Mouse (Mus musculus) intestine, postnatal 0 days (tissue): ENCODE data around the gene Mast1. TPM values are rescaled to one million over a fixed set of nuclear protein-coding genes. Genes with fewer than 3 reads are reported as not detected.

Experiments used
- ATAC-seq: fragments of 200-750 bp; cut with Nextera tagmentation; 2 replicates; pipeline ENCODE4 v1.8.0; 2017; ENCODE audit warnings: mild to moderate bottlenecking, moderate TSS enrichment, moderate library complexity
- H3K27ac ChIP-seq: fragments of 300-500 bp; sonication (generic); 2 replicates; pipeline ENCODE4 v1.5.1; 2014; ENCODE audit warnings: mild to moderate bottlenecking, low read depth, low read length, moderate library complexity
- H3K27me3 ChIP-seq: fragments of 300-500 bp; sonication (generic); replicated peaks from 2 replicates; pipeline ENCODE4 v1.6.1; 2014; ENCODE audit warnings: low read length, mixed read lengths; ENCODE audit not compliant: control insufficient read depth, insufficient read depth
- H3K36me3 ChIP-seq: fragments of 300-500 bp; sonication (generic); 2 replicates; pipeline ENCODE4 v1.6.1; 2014; ENCODE audit warnings: mild to moderate bottlenecking, moderate library complexity; ENCODE audit not compliant: control insufficient read depth, insufficient read depth
- H3K4me1 ChIP-seq: fragments of 300-500 bp; sonication (generic); replicated peaks from 2 replicates; pipeline ENCODE4 v1.6.1; 2014; ENCODE audit warnings: antibody characterized with exemption, low read length, mixed read lengths; ENCODE audit not compliant: control insufficient read depth, insufficient read depth
- H3K4me2 ChIP-seq: fragments of 300-500 bp; sonication (generic); replicated peaks from 2 replicates; pipeline ENCODE4 v1.6.1; 2014; ENCODE audit warnings: low read depth, mild to moderate bottlenecking, moderate library complexity
- H3K4me3 ChIP-seq: fragments of 300-500 bp; sonication (generic); 2 replicates; pipeline ENCODE4 v1.5.1; 2014; ENCODE audit warnings: low read depth, low read length
- H3K9ac ChIP-seq: fragments of 300-500 bp; sonication (generic); 2 replicates; pipeline ENCODE4 v1.6.1; 2014; ENCODE audit warnings: mild to moderate bottlenecking, low read depth, low read length
- H3K9me3 ChIP-seq: fragments of 300-500 bp; sonication (generic); 2 replicates; pipeline ENCODE4 v1.6.1; 2016; ENCODE audit warnings: mixed run types; ENCODE audit not compliant: control insufficient read depth
- CTCF ChIP-seq: sonication (generic); IDR thresholded peaks from 2 replicates; pipeline ENCODE4 v1.5.1; 2016; ENCODE audit warnings: low read depth, mild to moderate bottlenecking, control low read depth, antibody characterized with exemption, moderate library complexity
- WGBS: fragments of 180-500 bp; shearing (Covaris S2); extraction: QIAGEN DNeasy Blood & Tissue Kit; methylation state at CpG from one replicate; pipeline ENCODE4 v1.1.7; 2014; 5-methylcytosine and 5-hydroxymethylcytosine counted together
- polyA plus RNA-seq: library from polyadenylated mRNA; unstranded; fragments of >200 nt; fragmentation: Nextera tagmentation; extraction: Ambion mirVana; gene quantifications from 2 replicates; pipeline ENCODE4 v1.2.1, GENCODE M21; 2015

Mast1 gene
- polyA plus RNA-seq, 1 experiment from 2014 or later, result 1.1 TPM

GRCm38 (mm10) chr8:84982499-84983011 lies 45.4 kb upstream of the Mast1 start:
- WGBS, result 60% methylated on average over 3 of the region's 3 CpGs
- no peak for ATAC-seq
- peak overlapping the region; percentile 96 for H3K4me2 ChIP-seq
- H3K36me3 ChIP-seq, result no peaks in the 10 kb centered on the region
- no peaks in the 10 kb centered on the region for H3K27me3 ChIP-seq
- H3K27ac ChIP-seq, result peak overlapping the region; percentile 82; the same call in 1 of the 2 replicates
- no peak for TF ChIP-seq CTCF
- peaks cover 41% of the 10 kb centered on the region for H3K4me1 ChIP-seq
- H3K4me3 ChIP-seq, result no peak overlapping the region
- H3K9ac ChIP-seq, result no peak overlapping the region
- H3K9me3 ChIP-seq, result no peaks in the 10 kb centered on the region

DNA sequence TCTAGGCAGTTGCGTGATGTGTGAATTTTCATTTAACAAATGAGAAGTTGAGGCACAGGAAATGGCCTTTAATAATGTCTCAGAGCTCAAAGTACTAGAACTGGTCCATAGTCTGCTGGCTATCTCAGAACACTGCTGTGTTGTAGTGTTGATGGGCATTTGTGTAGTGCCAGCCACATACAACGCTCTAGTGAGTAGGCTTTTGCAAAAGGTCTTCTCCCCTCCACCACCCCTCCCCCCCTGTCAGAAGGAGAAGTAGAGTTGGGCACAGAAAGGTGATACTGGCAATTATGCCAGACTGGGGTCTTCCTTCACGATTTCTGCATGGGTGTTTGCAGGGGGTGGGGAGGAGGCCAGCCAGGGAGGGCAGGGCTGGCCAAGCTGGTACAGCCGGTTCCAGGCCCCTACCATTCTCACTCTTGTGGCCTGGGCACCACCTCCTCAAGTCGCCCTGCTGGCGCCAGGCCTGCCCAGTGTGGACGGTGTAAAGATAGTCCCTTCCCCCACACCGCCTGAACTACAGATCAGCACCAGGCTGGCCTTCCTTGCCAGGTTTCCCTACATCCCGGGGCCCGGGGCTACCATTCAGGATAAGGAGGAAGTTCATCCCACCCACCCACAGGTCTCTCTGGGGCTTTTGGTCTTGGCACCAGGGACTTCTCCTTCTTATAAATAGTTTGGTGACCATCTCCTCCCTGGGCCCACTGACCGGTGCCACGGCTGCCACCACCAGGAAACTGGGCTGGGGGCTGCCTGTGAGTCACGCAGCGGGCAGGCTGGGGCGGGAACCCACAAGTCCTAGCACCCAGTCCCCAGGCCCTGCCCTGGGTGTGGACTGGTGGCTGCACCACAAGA lies 44.7 kb upstream of the Mast1 start:
- peak overlapping the region; percentile 96 for H3K4me2 ChIP-seq
- 53% methylated on average over 15 of the region's 15 CpGs for WGBS
- peaks cover 41% of the 10 kb centered on the region for H3K4me1 ChIP-seq

GRCm38 (mm10) chr8:84980622-84981358 lies 43.6 kb upstream of the Mast1 start:
- Histone ChIP-seq H3K9ac (peak overlapping the region; percentile 57; the same call in 1 of the 2 replicates), H3K27ac (peak overlapping the region; percentile 97), H3K4me3 (peak overlapping the region; percentile 80), H3K4me1 (peaks cover 37% of the 10 kb centered on the region), H3K27me3 (no peaks in the 10 kb centered on the region), H3K9me3 (no peaks in the 10 kb centered on the region), H3K4me2 (peak overlapping the region; percentile 96), H3K36me3 (no peaks in the 10 kb centered on the region)
- no peak for TF ChIP-seq CTCF
- whole genome bisulfite sequencing, result 14% methylated on average over 11 of the region's 11 CpGs
- no peak for ATAC-seq

More for the DNA sequence above, 44.7 kb upstream of the Mast1 start:
- Histone ChIP-seq H3K27ac (peak overlapping the region; percentile 97), H3K4me3 (no peak overlapping the region), H3K9me3 (no peaks in the 10 kb centered on the region), H3K27me3 (no peaks in the 10 kb centered on the region), H3K36me3 (no peaks in the 10 kb centered on the region), H3K9ac (no peak overlapping the region)
- no peak for TF ChIP-seq CTCF
- no peak for ATAC-seq

GRCm38 (mm10) chr8:84979599-84980421 lies 42.7 kb upstream of the Mast1 start:
- no peak for TF ChIP-seq CTCF
- 1% methylated on average over 42 of the region's 42 CpGs for WGBS
- Histone ChIP-seq H3K36me3 (no peaks in the 10 kb centered on the region), H3K27ac (peak overlapping the region; percentile 97), H3K27me3 (no peaks in the 10 kb centered on the region), H3K4me2 (peak overlapping the region; percentile 96), H3K4me1 (peaks cover 36% of the 10 kb centered on the region), H3K9me3 (no peaks in the 10 kb centered on the region), H3K9ac (peak overlapping the region; percentile 57), H3K4me3 (peak overlapping the region; percentile 80)
- peak; percentile 74 for ATAC-seq

DNA sequence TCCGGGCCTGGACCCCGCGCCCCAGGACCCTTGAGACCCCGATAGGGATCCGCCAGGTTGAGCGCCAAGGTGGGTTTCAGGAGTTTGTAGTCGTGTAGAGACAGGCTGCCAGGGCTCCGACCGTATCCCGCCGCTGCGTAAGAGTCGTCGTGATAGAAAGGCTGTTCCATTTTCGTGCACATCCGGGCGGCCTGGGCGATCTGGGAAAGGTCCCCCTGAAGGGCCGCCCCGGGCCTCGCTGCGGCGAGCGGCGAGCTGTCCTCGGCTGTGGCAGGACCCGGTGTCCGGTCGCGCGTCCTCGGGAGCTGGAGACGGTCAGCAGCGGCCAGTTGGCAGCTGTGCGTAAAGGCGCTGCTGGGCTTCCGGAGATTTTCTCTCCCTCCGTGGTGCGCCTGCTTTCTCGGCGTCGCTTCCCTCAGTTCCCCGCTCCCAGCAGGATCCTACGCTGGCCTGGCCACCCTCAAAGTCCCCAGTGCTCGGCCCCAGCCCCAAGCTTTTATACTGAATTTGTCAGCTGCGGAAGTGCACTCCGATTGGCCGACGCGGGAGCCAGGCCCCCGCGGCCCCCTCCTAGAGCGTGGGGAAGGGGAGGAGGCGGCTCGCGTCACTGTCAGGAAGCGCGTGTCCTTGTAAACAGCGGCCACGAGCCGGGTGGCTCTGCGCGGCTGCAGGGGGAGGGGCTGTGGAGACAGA lies 41.2 kb upstream of the Mast1 start, which contains the start of gene Junb:
Junb (minus strand) TSS at position 471 of the 693 bp plus-strand sequence.
- no peaks in the 10 kb centered on the region for H3K9me3 ChIP-seq
- peak; percentile 23 for ATAC-seq
- no peak for TF ChIP-seq CTCF
- H3K4me1 ChIP-seq, result peaks cover 30% of the 10 kb centered on the region
- H3K4me2 ChIP-seq, result peak within 1 kb of the TSS; percentile 96
- peak within 1 kb of the TSS; percentile 87 for H3K9ac ChIP-seq
- H3K4me3 ChIP-seq, result peak within 1 kb of the TSS; percentile 80
- no peaks in the 10 kb centered on the region for H3K27me3 ChIP-seq
- peak within 1 kb of the TSS; percentile 97 for H3K27ac ChIP-seq
- WGBS, result under 1% methylated on average over 63 of the region's 63 CpGs
- no peaks in the 10 kb centered on the region for H3K36me3 ChIP-seq
